Mouse (Mus musculus) ovary, adult 2 months (tissue): ENCODE measurements around the gene Tead2. TPM values are rescaled to one million over a fixed set of nuclear protein-coding genes. Genes with fewer than 3 reads are reported as not detected.

Experiments used
- polyA plus RNA-seq: library from polyadenylated mRNA; depleted of rRNA; stranded (reverse); fragments of >200 nt; gene quantifications from 2 replicates; pipeline ENCODE4 v1.2.3, GENCODE M21; 2012; rRNA removed

The Tead2 gene
- 119 and 183 TPM in 2 replicates for polyA plus RNA-seq

GRCm38 (mm10) chr7:45215673-45216441 is at the start of gene Tead2:
Gene Tead2, plus strand, starts transcription at chr7:45215753.

GRCm38 (mm10) chr7:45179469-45179868 is 36.1 kb upstream of the Tead2 start, which contains the start of gene Gfy:
Gene Gfy, minus strand, starts transcription at chr7:45179569.

DNA sequence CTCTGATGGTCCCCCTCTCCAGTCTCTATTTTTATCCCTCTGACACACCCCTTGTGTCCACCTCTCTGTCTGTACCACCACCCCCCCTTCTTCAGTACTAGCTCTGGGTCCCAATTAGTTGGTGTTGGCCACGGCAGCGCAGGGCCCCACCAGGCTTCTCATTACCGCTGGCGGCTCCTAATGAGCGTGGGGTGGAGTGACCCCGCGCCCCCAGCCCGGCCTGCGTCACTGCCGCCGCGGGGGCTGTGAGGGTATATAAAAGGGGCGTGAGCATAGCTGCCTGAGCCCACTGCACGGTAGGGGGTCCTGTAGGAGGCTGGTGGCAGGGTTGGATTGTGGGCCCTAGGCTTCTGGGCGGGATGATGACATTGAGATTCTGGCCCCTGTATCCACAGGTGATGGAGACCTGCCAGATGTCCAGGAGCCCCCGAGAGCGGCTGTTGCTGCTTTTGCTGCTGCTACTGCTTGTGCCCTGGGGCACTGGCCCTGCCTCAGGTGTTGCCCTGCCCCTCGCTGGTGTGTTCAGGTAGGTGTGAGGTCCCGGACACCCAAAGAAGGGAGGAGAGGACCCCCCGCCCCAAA is 34.6 kb upstream of the Tead2 start, which contains the start of gene Pth2:
Gene Pth2 (plus strand): TSS at position 100 of the 582 bp plus-strand sequence.

DNA sequence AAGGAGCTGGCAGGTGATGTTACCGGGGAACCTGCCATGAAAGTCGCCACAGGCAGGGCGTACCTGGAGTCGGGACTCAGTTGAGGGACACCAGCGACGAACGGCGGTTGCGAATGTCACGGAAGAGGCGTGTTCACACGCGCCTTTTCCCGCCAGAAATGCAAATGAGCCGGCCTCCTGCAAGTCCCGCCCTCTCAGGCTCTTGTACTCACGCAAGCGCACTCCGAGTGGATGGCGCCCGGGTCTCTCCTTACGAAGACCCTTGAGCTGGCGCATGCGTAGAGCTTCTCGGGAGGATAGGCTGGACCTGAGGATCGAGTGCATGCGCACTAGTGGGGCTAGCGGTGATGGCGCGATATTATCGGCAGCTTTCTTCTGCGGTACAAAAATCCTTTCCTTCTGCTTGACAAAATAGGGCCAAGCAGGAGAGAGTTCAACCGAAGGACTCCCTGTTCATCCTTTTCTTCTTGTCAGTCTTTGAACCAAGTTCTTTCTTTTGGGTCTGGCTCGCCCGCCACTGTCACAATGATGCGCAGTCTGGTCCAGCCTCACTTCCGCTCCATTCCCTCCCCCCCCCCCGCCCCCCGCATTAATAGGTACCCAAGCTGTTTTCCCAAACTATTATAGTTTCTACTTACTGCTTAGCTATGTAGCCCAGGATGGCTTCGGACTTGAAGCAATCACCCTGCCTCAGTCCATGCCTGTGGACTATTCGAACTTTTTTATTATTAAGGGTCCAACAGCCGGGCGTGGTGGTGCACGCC is 11.0 kb upstream of the Tead2 start, which contains the start of gene Ccdc155:
Gene Ccdc155 (minus strand): TSS at position 513 of the 764 bp plus-strand sequence.

GRCm38 (mm10) chr7:45211851-45212251 is 3.7 kb upstream of the Tead2 start, which contains the start of gene Dkkl1:
Gene Dkkl1, minus strand, starts transcription at chr7:45212147.

DNA sequence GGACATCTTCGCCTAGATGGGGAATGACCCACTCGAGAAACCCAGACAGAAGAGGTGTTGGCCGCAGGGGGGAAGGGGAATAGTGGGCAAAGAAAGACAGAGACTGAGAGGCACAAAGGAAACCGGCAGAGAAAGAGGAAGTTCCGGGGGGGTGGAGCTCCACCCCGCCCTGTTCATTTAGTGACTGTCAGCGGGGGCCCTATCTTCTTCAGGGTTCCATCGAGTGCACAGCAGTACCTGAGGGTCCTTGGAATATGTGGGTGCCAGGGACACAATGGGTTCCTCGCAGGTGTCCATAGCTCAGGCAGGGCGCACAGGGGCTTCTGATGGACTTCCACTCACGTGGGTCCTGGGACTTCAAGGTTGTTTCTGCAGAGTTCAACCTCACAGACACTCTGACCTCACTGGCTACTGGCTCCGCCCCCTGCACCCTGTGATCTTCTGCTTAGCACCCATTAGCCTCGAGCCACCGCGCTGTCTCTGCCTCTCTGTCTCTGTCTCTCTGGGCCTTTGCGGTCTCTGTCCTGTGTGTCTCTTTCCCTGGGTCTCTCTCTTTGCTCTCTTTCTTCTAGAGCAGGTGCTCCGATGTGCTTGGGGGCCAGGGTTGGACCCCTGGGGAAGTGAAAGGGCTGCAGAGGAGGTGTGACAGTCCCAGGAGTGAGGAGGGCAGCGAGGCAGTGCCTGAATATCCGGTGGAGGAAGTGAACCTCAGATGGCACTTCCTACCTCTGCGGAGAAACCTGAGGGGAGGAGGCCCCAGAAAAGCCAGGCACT is 23.4 kb downstream of the Tead2 start, which contains the start of gene Cd37:
Gene Cd37 (minus strand): TSS at position 393 of the 774 bp plus-strand sequence.

GRCm38 (mm10) chr7:45240633-45241388 is 25.3 kb downstream of the Tead2 start, which contains the start of gene Slc6a16:
Gene Slc6a16, plus strand, starts transcription at chr7:45241085.

GRCm38 (mm10) chr7:45277136-45277760 is 61.7 kb downstream of the Tead2 start, which contains the start of gene Slc6a21:
Gene Slc6a21, plus strand, starts transcription at chr7:45277513.

Other genes starting within 250 kb of the Tead2 start
- gene Cpt1c, start 240.9 kb upstream of the Tead2 start, polyA plus RNA-seq = 61.1 and 66.1 TPM in 2 replicates
- gene Prmt1, start 229.2 kb upstream of the Tead2 start, polyA plus RNA-seq = 364 and 448 TPM in 2 replicates
- gene Irf3, start 218.1 kb upstream of the Tead2 start, polyA plus RNA-seq = 154 and 158 TPM in 2 replicates
- gene Bcl2l12, start 217.0 kb upstream of the Tead2 start, polyA plus RNA-seq = 43.3 and 49.2 TPM in 2 replicates
- 116 and 132 TPM in 2 replicates for gene Scaf1, start 199.4 kb upstream of the Tead2 start, polyA plus RNA-seq
- gene Rras, start 197.8 kb upstream of the Tead2 start, polyA plus RNA-seq = 161 and 171 TPM in 2 replicates
- 17.5 and 18.4 TPM in 2 replicates for gene Prr12, start 162.9 kb upstream of the Tead2 start, polyA plus RNA-seq
- 157 and 163 TPM in 2 replicates for gene Nosip, start 153.3 kb upstream of the Tead2 start, polyA plus RNA-seq
- gene Prrg2, start 153.1 kb upstream of the Tead2 start, polyA plus RNA-seq = 90.9 and 100 TPM in 2 replicates
- 537 and 545 TPM in 2 replicates for gene Rcn3, start 123.5 kb upstream of the Tead2 start, polyA plus RNA-seq
- gene Fcgrt, start 111.9 kb upstream of the Tead2 start, polyA plus RNA-seq = 132 and 135 TPM in 2 replicates
- gene Rps11, start 91.3 kb upstream of the Tead2 start, polyA plus RNA-seq = 173 and 237 TPM in 2 replicates
- 1,241 and 3,203 TPM in 2 replicates for gene Rpl13a, start 87.0 kb upstream of the Tead2 start, polyA plus RNA-seq
- gene Gm45713, start 79.5 kb upstream of the Tead2 start, polyA plus RNA-seq = 1.9 TPM in 1 of 2 replicates, not detected in the other
- 38.5 and 68.0 TPM in 2 replicates for gene Flt3l, start 79.3 kb upstream of the Tead2 start, polyA plus RNA-seq
- 60.2 and 64.9 TPM in 2 replicates for gene Pih1d1, start 61.5 kb upstream of the Tead2 start, polyA plus RNA-seq
- 87.7 and 97.6 TPM in 2 replicates for gene Aldh16a1, start 61.2 kb upstream of the Tead2 start, polyA plus RNA-seq
- gene Slc17a7, start 51.8 kb upstream of the Tead2 start, polyA plus RNA-seq = 0.17 and 0.20 TPM in 2 replicates
- gene Gfy, start 36.2 kb upstream of the Tead2 start, polyA plus RNA-seq = not detected in 2 replicates
- not detected in 2 replicates for gene Pth2, start 34.8 kb upstream of the Tead2 start, polyA plus RNA-seq
- 3.1 and 4.1 TPM in 2 replicates for gene Ccdc155, start 10.9 kb upstream of the Tead2 start, polyA plus RNA-seq
- 2.1 and 3.3 TPM in 2 replicates for gene Dkkl1, start 3.6 kb upstream of the Tead2 start, polyA plus RNA-seq
- gene Cd37, start 23.4 kb downstream of the Tead2 start, polyA plus RNA-seq = 13.2 and 14.5 TPM in 2 replicates
- gene Slc6a16, start 25.3 kb downstream of the Tead2 start, polyA plus RNA-seq = 0.15 and 0.40 TPM in 2 replicates
- 0.24 TPM in 1 of 2 replicates, not detected in the other for gene Slc6a21, start 61.8 kb downstream of the Tead2 start, polyA plus RNA-seq
- 58.6 and 62.0 TPM in 2 replicates for gene Trpm4, start 118.0 kb downstream of the Tead2 start, polyA plus RNA-seq
- gene Hrc, start 119.5 kb downstream of the Tead2 start, polyA plus RNA-seq = 0.46 and 0.51 TPM in 2 replicates
- gene Ppfia3, start 151.3 kb downstream of the Tead2 start, polyA plus RNA-seq = 11.9 and 12.1 TPM in 2 replicates
- gene Lin7b, start 154.8 kb downstream of the Tead2 start, polyA plus RNA-seq = 43.0 and 49.1 TPM in 2 replicates
- gene Snrnp70, start 180.0 kb downstream of the Tead2 start, polyA plus RNA-seq = 271 and 341 TPM in 2 replicates
- 0.28 and 0.36 TPM in 2 replicates for gene Kcna7, start 189.9 kb downstream of the Tead2 start, polyA plus RNA-seq
- gene Ntf5, start 197.9 kb downstream of the Tead2 start, polyA plus RNA-seq = 3.7 and 3.9 TPM in 2 replicates
- gene Lhb, start 205.1 kb downstream of the Tead2 start, polyA plus RNA-seq = 30.6 and 32.8 TPM in 2 replicates
- 61.3 and 69.1 TPM in 2 replicates for gene Gys1, start 219.1 kb downstream of the Tead2 start, polyA plus RNA-seq
- 136 and 158 TPM in 2 replicates for gene Ruvbl2, start 222.3 kb downstream of the Tead2 start, polyA plus RNA-seq
- 3,494 and 4,463 TPM in 2 replicates for gene Ftl1, start 244.1 kb downstream of the Tead2 start, polyA plus RNA-seq